Mouse (Mus musculus) stomach, embryonic 15.5 days (tissue): ENCODE data around the gene Cdk18. TPM values are rescaled to one million over a fixed set of nuclear protein-coding genes. Genes with fewer than 3 reads are reported as not detected.
"Not testable (repeated sequence)": the region's sequence is repeated elsewhere in the genome, so short reads cannot be mapped to it uniquely, and the experiment has no call there.

Experiments
- ATAC-seq: fragments of 200-750 bp; cut with Nextera tagmentation; 2 replicates; pipeline ENCODE4 v1.8.0; 2017; ENCODE audit warnings: low read depth, moderate number of reproducible peaks, moderate TSS enrichment; ENCODE audit not compliant: insufficient read depth, low FRiP score
- H3K27ac ChIP-seq: fragments of 300-500 bp; sonication (generic); 2 replicates; pipeline ENCODE4 v1.5.1; 2015; ENCODE audit warnings: mild to moderate bottlenecking, inconsistent platforms
- H3K27me3 ChIP-seq: fragments of 300-500 bp; sonication (generic); replicated peaks from 2 replicates; pipeline ENCODE4 v1.6.1; 2015; ENCODE audit warnings: inconsistent platforms
- H3K36me3 ChIP-seq: fragments of 300-500 bp; sonication (generic); 2 replicates; pipeline ENCODE4 v1.6.1; 2015; ENCODE audit warnings: inconsistent platforms
- H3K4me1 ChIP-seq: fragments of 300-500 bp; sonication (generic); 2 replicates; pipeline ENCODE4 v1.6.1; 2015; ENCODE audit warnings: inconsistent platforms
- H3K4me2 ChIP-seq: fragments of 300-500 bp; sonication (generic); 2 replicates; pipeline ENCODE4 v1.6.1; 2015; ENCODE audit warnings: mild to moderate bottlenecking, inconsistent platforms
- H3K4me3 ChIP-seq: fragments of 300-500 bp; sonication (generic); replicated peaks from 2 replicates; pipeline ENCODE4 v1.5.1; 2015; ENCODE audit warnings: inconsistent platforms
- H3K9ac ChIP-seq: fragments of 300-500 bp; sonication (generic); 2 replicates; pipeline ENCODE4 v1.6.1; 2015; ENCODE audit warnings: inconsistent platforms
- H3K9me3 ChIP-seq: fragments of 300-500 bp; sonication (generic); 2 replicates; pipeline ENCODE4 v1.6.1; 2016; ENCODE audit warnings: inconsistent platforms
- WGBS: fragments of 180-500 bp; shearing (Covaris S2); methylation state at CpG from one replicate; pipeline ENCODE4 v1.1.7; 2015; 5-methylcytosine and 5-hydroxymethylcytosine counted together
- polyA plus RNA-seq: library from polyadenylated mRNA; unstranded; fragments of >200 nt; fragmentation: Nextera tagmentation; extraction: Ambion mirVana; gene quantifications from 2 replicates; pipeline ENCODE4 v1.2.1, GENCODE M21; 2015

Gene Cdk18
- polyA plus RNA-seq: 7.2 and 9.7 TPM in 2 replicates

DNA sequence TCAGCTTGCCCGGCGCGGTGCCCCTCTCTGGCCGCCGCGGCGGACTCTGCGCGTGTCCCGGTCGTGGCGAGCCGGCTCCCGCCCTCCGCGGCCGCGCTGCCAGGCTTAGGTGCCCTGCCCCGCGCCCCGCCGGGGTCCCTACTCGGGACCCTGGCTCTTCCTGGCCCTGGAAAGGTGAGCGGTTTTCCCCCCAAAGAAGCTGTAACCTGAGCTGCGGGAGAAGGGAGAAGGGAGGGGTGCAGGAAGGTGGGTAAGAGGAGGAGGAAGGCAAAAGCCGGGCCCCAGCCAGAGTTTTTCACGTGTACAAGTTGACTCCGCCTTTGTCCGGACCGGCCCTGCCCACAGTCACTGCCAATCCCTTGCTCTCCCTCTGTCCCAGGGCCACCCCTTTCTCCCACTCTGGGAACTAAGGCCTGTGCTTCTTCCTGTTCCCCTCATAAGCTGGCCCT, at the start of gene Cdk18:
Gene Cdk18 (minus strand): TSS at position 269 of the 449 bp plus-strand sequence.
- peak; percentile 88 for ATAC-seq
- no peaks in the 10 kb centered on the region for H3K9me3 ChIP-seq
- peaks cover 8% of the 10 kb centered on the region; the same call in 1 of the 2 replicates for H3K4me1 ChIP-seq
- no peaks in the 10 kb centered on the region; the same call in 1 of the 2 replicates for H3K27me3 ChIP-seq
- H3K4me2 ChIP-seq: peak within 1 kb of the TSS; percentile 90
- H3K4me3 ChIP-seq: peak within 1 kb of the TSS; percentile 58
- H3K27ac ChIP-seq: peak within 1 kb of the TSS; percentile 58
- no peaks in the 10 kb centered on the region for H3K36me3 ChIP-seq
- 0 out of 2 replicates have a peak within 1 kb of the TSS, but pooled peaks have one; percentile 17 for H3K9ac ChIP-seq
- 1% methylated on average over 30 of the region's 30 CpGs for WGBS

- Histone ChIP-seq H3K27ac (no peak overlapping the region), H3K4me2 (no peak overlapping the region), H3K4me1 (peaks cover 17% of the 10 kb centered on the region), H3K9ac (no peak overlapping the region), H3K9me3 (no peaks in the 10 kb centered on the region), H3K36me3 (no peaks in the 10 kb centered on the region), H3K27me3 (peaks cover 63% of the 10 kb centered on the region), H3K4me3 (no peak overlapping the region)
- 44% methylated on average over 4 of the region's 4 CpGs for WGBS
- ATAC-seq: no peak
These were observed 49.7 kb upstream of the Cdk18 start for GRCm38 (mm10) chr1:132189231-132189630.

GRCm38 (mm10) chr1:132188442-132189066, 49.1 kb upstream of the Cdk18 start:
- Histone ChIP-seq H3K36me3 (no peaks in the 10 kb centered on the region), H3K4me3 (no peak overlapping the region), H3K4me1 (peaks cover 17% of the 10 kb centered on the region), H3K9me3 (no peaks in the 10 kb centered on the region), H3K27me3 (peaks cover 57% of the 10 kb centered on the region), H3K27ac (no peak overlapping the region), H3K4me2 (no peak overlapping the region), H3K9ac (no peak overlapping the region)
- whole genome bisulfite sequencing: 33% methylated on average over 9 of the region's 9 CpGs
- ATAC-seq: no peak

GRCm38 (mm10) chr1:132186303-132186702, 46.8 kb upstream of the Cdk18 start:
- Histone ChIP-seq H3K4me1 (peaks cover 13% of the 10 kb centered on the region), H3K27me3 (peaks cover 42% of the 10 kb centered on the region), H3K4me3 (no peak overlapping the region), H3K4me2 (no peak overlapping the region), H3K9ac (no peak overlapping the region), H3K36me3 (no peaks in the 10 kb centered on the region), H3K27ac (no peak overlapping the region), H3K9me3 (no peaks in the 10 kb centered on the region)
- WGBS: 77% methylated on average over 4 of the region's 4 CpGs
- ATAC-seq: no peak

DNA sequence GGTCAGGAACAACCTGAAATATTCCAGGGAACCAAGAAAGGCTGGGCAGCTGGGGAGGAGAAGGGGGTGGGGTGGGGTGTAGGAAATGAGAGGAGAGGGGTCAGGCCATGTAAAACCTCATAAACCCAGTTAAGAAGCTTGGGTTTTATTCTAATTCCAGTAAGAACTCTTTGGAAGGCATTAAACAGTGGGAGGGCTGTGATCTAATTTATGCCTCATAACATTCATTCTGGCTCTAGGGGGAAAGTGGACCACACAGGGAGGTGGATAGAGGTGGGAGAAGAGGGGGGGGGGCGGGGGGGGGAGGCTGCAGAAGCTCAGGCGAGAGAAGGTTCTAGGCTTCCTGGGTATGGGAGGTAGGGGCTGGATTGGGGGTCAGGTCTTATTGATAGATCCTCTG, 32.1 kb upstream of the Cdk18 start:
- H3K9me3 ChIP-seq: no peaks in the 10 kb centered on the region
- H3K36me3 ChIP-seq: no peaks in the 10 kb centered on the region
- no peak overlapping the region for H3K4me2 ChIP-seq
- WGBS: 33% methylated on average over 1 of the region's 2 CpGs
- H3K4me1 ChIP-seq: peaks cover 5% of the 10 kb centered on the region; the same call in 1 of the 2 replicates
- H3K4me3 ChIP-seq: no peak overlapping the region
- ATAC-seq: no peak
- no peaks in the 10 kb centered on the region for H3K27me3 ChIP-seq
- H3K9ac ChIP-seq: no peak overlapping the region
- no peak overlapping the region for H3K27ac ChIP-seq

DNA sequence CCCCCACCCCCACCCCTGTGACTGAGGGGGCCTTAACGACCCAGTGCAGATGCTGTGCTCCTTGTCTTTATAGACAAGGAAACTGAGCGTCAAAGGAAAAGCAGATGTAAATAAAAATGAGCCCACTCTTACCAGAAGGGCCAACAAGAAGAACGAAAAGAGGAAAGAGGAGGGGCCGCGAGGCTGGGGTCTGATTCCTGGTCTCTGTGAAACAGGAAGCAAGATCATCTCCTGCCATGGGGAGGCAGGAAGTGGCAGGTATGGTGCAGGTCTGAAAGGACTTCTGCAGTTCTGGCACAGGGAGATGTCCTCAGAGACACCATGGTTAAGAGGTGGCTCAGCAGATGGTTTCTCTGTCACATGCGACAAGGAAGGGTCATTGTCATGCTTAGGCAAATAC, 31.2 kb upstream of the Cdk18 start:
- no peak overlapping the region for H3K4me2 ChIP-seq

GRCm38 (mm10) chr1:132168115-132168767, 28.8 kb upstream of the Cdk18 start:
- Histone ChIP-seq H3K9me3 (no peaks in the 10 kb centered on the region), H3K36me3 (no peaks in the 10 kb centered on the region), H3K27me3 (no peaks in the 10 kb centered on the region), H3K9ac (no peak overlapping the region), H3K4me3 (no peak overlapping the region), H3K4me2 (peak overlapping the region; percentile 45), H3K4me1 (peaks cover 5% of the 10 kb centered on the region; the same call in 1 of the 2 replicates), H3K27ac (no peak overlapping the region)
- ATAC-seq: no peak
- WGBS: 9% methylated on average over 12 of the region's 12 CpGs

More for the DNA sequence above, 31.2 kb upstream of the Cdk18 start:
- Histone ChIP-seq H3K36me3 (no peaks in the 10 kb centered on the region), H3K27me3 (no peaks in the 10 kb centered on the region), H3K4me1 (peaks cover 5% of the 10 kb centered on the region; the same call in 1 of the 2 replicates), H3K9me3 (no peaks in the 10 kb centered on the region), H3K4me3 (no peak overlapping the region), H3K9ac (no peak overlapping the region), H3K27ac (no peak overlapping the region)
- WGBS: 42% methylated on average over 6 of the region's 6 CpGs
- ATAC-seq: no peak

DNA sequence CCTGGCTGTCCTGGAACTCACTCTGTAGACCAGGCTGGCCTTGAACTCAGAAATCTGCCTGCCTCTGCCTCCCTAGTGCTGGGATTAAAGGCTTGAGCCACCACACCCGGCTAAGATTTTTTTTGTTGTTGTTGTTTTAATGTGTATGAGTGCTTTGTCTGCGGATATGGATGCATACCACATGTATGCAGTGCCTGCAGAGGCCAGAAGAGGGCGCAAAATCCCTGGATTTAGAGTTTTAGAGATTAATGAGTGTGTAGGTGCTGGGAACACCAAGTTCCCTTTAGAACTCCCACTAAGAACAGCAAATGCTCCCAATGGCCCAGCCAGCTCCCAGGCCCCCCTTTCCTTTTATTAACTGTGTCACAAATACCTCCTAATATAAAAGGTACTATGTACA, 26.4 kb upstream of the Cdk18 start:
- Histone ChIP-seq H3K4me3 (no peak overlapping the region), H3K9me3 (no peaks in the 10 kb centered on the region), H3K9ac (no peak overlapping the region), H3K27ac (no peak overlapping the region), H3K4me2 (no peak overlapping the region), H3K36me3 (no peaks in the 10 kb centered on the region), H3K4me1 (peaks cover 5% of the 10 kb centered on the region; the same call in 1 of the 2 replicates), H3K27me3 (no peaks in the 10 kb centered on the region)
- 59% methylated on average over 3 of the region's 3 CpGs for WGBS
- ATAC-seq: no peak

DNA sequence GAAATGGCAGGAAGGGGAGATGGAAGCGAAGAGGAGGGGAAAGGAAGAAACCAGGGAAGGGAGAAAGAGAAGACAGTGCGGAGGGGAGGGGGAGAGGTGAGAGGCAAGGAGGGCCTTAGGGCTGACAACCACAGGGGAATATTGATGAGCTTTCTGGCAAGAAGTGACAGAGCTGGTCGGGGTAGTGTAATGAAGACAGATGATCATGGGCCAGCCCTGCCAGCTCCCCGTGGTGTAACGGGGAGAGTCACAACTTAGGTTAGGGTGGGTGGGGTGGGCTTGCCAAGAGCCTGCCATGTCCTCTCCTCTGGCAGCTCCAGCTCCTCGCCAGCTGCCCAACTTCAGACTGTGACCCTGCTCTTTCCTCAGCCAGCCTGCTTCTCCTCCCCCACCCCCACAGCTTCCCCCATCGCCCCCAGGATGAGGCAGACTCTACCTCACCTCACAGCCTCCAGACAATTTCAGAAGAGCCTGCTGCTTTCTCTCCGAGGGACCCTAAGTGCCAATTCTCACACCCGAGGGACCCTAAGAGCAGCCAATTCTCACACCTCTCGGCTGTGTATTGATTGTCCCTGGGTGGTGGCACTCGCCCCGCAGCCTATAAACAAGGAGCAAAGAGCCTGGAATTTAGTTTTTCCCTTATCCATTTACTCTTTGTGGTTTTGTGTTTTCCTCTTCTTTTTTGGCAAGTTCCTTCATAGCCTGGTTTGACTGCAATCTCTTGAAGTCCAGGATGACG, 25.5 kb upstream of the Cdk18 start:
- Histone ChIP-seq H3K4me2 (no peak overlapping the region), H3K9me3 (no peaks in the 10 kb centered on the region), H3K27me3 (no peaks in the 10 kb centered on the region), H3K9ac (no peak overlapping the region), H3K27ac (no peak overlapping the region), H3K36me3 (no peaks in the 10 kb centered on the region), H3K4me3 (no peak overlapping the region), H3K4me1 (peaks cover 5% of the 10 kb centered on the region; the same call in 1 of the 2 replicates)
- 23% methylated on average over 13 of the region's 13 CpGs for WGBS
- ATAC-seq: no peak

GRCm38 (mm10) chr1:132162618-132163017, 23.1 kb upstream of the Cdk18 start:
- 47% methylated on average over 9 of the region's 9 CpGs for WGBS
- not testable (repeated sequence) for H3K9ac ChIP-seq, H3K4me2 ChIP-seq, H3K9me3 ChIP-seq, ATAC-seq, H3K27ac ChIP-seq, H3K36me3 ChIP-seq, H3K4me3 ChIP-seq, H3K4me1 ChIP-seq
- peaks cover 17% of the 10 kb centered on the region for H3K27me3 ChIP-seq

DNA sequence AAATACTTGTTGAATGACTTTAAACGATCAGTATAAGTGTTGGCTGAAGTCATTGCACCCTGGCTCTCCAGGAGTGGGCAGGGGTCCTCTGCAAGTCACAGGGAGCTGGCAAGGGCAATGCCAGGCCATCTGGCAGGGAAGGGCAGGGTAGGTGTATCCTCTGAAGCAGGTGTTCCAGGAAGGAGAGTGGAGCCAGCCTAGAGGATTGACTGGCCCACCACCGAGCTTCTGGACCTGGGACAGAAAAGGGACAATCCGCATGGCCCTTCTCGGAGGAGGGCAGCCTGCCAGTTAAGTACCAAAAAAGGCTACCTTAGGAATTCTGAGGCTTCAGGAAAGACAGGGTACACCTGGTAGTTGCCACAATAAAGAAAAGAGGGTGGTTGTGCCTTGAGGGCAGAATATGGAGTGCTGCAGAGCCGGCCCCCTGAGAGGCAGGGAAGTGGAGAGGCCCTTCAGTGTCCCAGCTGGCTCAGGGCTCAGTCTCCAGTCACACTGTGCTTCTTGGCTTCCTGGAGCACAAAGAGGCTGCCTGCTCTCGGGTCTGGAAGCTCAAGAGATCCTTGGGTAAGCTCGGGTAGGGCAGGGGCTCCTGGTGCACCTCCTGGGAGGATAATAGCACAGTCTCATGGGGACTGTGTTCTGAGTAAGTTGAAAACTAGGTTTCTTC, 21.9 kb upstream of the Cdk18 start:
- Histone ChIP-seq H3K4me1 (0 out of 2 replicates have a peak, but pooled peaks cover 5% of the 10 kb centered on the region), H3K36me3 (no peaks in the 10 kb centered on the region), H3K9me3 (no peaks in the 10 kb centered on the region), H3K4me2 (no peak overlapping the region), H3K27me3 (peaks cover 17% of the 10 kb centered on the region), H3K27ac (no peak overlapping the region), H3K9ac (no peak overlapping the region), H3K4me3 (no peak overlapping the region)
- WGBS: 61% methylated on average over 7 of the region's 7 CpGs
- no peak for ATAC-seq
